Mouse (Mus musculus) stomach, postnatal 0 days (tissue): Measurements from ENCODE around the gene Ptma. TPM values are rescaled to one million over a fixed set of nuclear protein-coding genes. Genes with fewer than 3 reads are reported as not detected.

Experiments
- ATAC-seq: fragments of 200-750 bp; cut with Nextera tagmentation; 2 replicates; pipeline ENCODE4 v1.8.0; 2017; ENCODE audit not compliant: low FRiP score, low TSS enrichment
- DNase-seq: peaks from one replicate; pipeline ENCODE4 v3.0.0-alpha.2; 2016; ENCODE audit warnings: low spot score
- H3K27ac ChIP-seq: fragments of 300-500 bp; sonication (generic); replicated peaks from 2 replicates; pipeline ENCODE4 v1.5.1; 2014; ENCODE audit warnings: mild to moderate bottlenecking, control low read depth
- H3K27me3 ChIP-seq: fragments of 300-500 bp; sonication (generic); 2 replicates; pipeline ENCODE4 v1.6.1; 2014; ENCODE audit warnings: low read length; ENCODE audit not compliant: control insufficient read depth, insufficient read depth
- H3K36me3 ChIP-seq: fragments of 300-500 bp; sonication (generic); 2 replicates; pipeline ENCODE4 v1.6.1; 2014; ENCODE audit warnings: low read length, mixed read lengths; ENCODE audit not compliant: control insufficient read depth, insufficient read depth
- H3K4me1 ChIP-seq: fragments of 300-500 bp; sonication (generic); replicated peaks from 2 replicates; pipeline ENCODE4 v1.6.1; 2014; ENCODE audit warnings: antibody characterized with exemption; ENCODE audit not compliant: control insufficient read depth, insufficient read depth
- H3K4me2 ChIP-seq: fragments of 300-500 bp; sonication (generic); replicated peaks from 2 replicates; pipeline ENCODE4 v1.6.1; 2014; ENCODE audit warnings: low read depth, mild to moderate bottlenecking, control low read depth, moderate library complexity
- H3K4me3 ChIP-seq: fragments of 300-500 bp; sonication (generic); 2 replicates; pipeline ENCODE4 v1.5.1; 2014; ENCODE audit warnings: low read depth, low read length, control low read depth
- H3K9ac ChIP-seq: fragments of 300-500 bp; sonication (generic); 2 replicates; pipeline ENCODE4 v1.6.1; 2014; ENCODE audit warnings: mild to moderate bottlenecking, low read length, control low read depth, mixed read lengths
- H3K9me3 ChIP-seq: fragments of 300-500 bp; sonication (generic); 2 replicates; pipeline ENCODE4 v1.6.1; 2016; ENCODE audit warnings: low read length; ENCODE audit not compliant: control insufficient read depth
- CTCF ChIP-seq: IDR thresholded peaks from 2 replicates; pipeline ENCODE4 v1.5.1; 2016; ENCODE audit warnings: antibody characterized with exemption, low read depth, mild to moderate bottlenecking, moderate library complexity
- EP300 ChIP-seq: optimal IDR thresholded peaks from 2 replicates; pipeline ENCODE3; 2016; ENCODE audit warnings: antibody characterized with exemption
- WGBS: fragments of 180-500 bp; shearing (Covaris S2); extraction: QIAGEN DNeasy Blood & Tissue Kit; methylation state at CpG from one replicate; pipeline ENCODE4 v1.1.7; 2014; 5-methylcytosine and 5-hydroxymethylcytosine counted together
- polyA plus RNA-seq: library from polyadenylated mRNA; unstranded; fragments of >200 nt; fragmentation: Nextera tagmentation; extraction: Ambion mirVana; gene quantifications from 2 replicates; pipeline ENCODE4 v1.2.1, GENCODE M21; 2015

The Ptma gene
- 1,436 and 1,585 TPM in 2 replicates for polyA plus RNA-seq

DNA sequence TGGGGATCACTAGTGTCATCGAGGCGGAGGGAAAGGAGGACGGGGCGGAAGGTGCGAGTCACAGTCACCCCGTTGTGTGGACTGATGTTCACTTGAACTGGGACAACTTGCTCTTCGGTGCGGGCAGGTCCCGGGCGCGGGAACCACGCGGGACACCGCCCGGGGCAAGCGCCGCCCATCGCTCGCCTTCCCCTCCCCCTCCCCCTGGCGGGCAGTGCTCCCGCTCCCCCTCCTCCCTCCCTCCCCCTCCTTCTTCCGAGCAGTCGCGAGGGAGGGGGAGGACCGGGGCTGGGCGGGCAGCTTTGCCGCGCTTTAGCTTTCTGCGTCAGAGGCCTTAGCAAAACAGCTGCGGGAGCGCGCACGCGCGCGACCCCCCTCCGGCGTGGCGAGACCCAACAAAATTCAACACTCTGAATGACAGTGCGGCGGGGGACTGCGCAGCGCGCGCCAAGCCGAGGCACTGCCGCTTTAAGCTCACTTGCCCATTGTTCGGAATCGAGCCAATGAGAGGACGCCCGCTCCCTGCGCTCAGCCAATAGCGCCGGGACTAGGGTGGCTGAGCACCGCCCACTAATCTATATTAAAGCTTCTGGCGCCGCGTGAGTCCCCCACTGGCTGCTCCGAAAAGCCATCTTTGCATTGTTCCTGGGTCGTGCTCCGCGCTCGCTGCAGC, at the start of gene Ptma:
Gene Ptma, plus strand, starts transcription at position 611 of the 673 bp plus-strand sequence.
- peaks cover 9% of the 10 kb centered on the region; the same call in 1 of the 2 replicates for H3K36me3 ChIP-seq
- peak within 1 kb of the TSS; percentile 88 for H3K4me2 ChIP-seq
- H3K27me3 ChIP-seq, result no peaks in the 10 kb centered on the region
- peaks cover 4% of the 10 kb centered on the region for H3K4me1 ChIP-seq
- peak within 1 kb of the TSS; percentile 98 for H3K4me3 ChIP-seq
- peak; percentile 92 for ATAC-seq
- peak within 1 kb of the TSS; percentile 100 for H3K9ac ChIP-seq
- DNase-seq, result peak; percentile 97
- H3K9me3 ChIP-seq, result no peaks in the 10 kb centered on the region
- H3K27ac ChIP-seq, result peak within 1 kb of the TSS; percentile 100
- WGBS, result under 1% methylated on average over 51 of the region's 63 CpGs
- TF ChIP-seq EP300, result no peak
- no peak; the same call in none of the 2 replicates for TF ChIP-seq CTCF

DNA sequence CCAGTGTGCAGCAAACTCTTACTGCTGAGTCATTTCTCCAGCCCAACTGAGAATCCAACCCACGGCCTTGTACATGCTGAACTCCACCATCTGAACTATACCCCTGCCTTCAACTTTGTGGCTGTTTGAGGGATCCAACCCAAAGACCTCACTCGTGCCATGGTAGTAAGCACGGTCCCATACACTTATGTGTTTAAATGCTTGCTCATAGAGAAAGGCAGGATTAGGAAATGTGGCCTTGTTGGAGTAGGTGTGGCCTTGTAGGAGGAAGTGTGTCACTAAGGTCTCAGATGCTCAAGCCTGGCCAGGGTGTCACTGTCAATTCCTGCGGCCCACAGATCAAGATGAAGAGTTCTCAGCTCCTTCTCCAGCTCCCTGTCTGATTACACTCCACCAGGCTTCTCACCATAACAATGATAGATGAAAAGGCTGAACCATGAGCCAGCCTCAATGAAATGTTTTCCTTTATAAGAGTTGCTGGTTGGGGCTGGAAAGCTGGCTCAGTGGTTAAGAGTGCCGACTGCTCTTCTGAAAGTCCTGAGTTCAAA, 48.7 kb upstream of the Ptma start:
- 91% methylated on average over 5 of the region's 5 CpGs for WGBS
- Histone ChIP-seq H3K4me2 (no peak overlapping the region), H3K27me3 (no peaks in the 10 kb centered on the region), H3K27ac (no peak overlapping the region), H3K4me1 (peaks cover under 1% of the 10 kb centered on the region; the same call in 1 of the 2 replicates), H3K9me3 (no peaks in the 10 kb centered on the region), H3K9ac (no peak overlapping the region), H3K4me3 (no peak overlapping the region), H3K36me3 (no peaks in the 10 kb centered on the region)
- TF ChIP-seq EP300, result no peak
- no peak for DNase-seq
- ATAC-seq, result no peak

DNA sequence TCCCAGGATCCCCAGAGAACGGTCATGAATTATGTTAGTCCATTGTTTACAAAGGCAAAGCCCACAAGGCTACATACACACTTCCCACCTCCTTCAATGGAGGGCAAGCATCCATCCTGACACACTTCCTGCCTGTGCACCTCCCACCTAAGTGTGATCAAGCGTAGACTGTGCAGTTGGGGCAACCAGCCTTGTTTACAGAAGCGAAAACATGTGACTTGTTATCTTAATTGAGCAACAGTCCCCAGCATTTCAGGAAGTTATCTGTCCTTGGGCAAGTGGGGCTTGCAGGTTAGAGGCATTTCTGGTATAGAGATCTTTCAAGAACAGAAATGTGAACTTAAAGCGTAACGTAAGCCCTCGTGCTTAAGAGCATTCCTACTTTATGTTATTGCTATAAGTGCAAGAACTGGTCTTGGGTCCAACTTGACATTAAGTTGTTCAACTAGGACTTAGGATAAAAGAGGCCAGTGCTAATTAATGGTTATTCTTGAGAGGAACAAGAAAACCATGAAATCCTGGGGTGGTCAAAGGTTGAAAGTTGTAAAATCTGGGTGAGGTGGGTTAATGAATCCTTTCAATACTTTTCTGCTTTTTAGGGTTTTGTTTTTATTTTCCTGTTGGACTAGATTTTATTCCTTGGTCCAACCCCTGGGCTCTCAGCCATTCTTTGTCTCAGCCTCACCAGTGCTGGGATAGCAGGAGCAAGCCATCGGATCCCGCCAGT, 47.3 kb upstream of the Ptma start:
- Histone ChIP-seq H3K36me3 (no peaks in the 10 kb centered on the region), H3K27me3 (no peaks in the 10 kb centered on the region), H3K4me1 (no peaks in the 10 kb centered on the region), H3K9me3 (no peaks in the 10 kb centered on the region), H3K9ac (no peak overlapping the region), H3K4me3 (no peak overlapping the region), H3K27ac (0 out of 2 replicates have a peak overlapping the region, but pooled peaks have one; percentile 8), H3K4me2 (no peak overlapping the region)
- WGBS, result 62% methylated on average over 8 of the region's 8 CpGs
- no peak for DNase-seq
- TF ChIP-seq CTCF (no peak), EP300 (no peak)
- peak; percentile 53; the same call in 1 of the 2 replicates for ATAC-seq

DNA sequence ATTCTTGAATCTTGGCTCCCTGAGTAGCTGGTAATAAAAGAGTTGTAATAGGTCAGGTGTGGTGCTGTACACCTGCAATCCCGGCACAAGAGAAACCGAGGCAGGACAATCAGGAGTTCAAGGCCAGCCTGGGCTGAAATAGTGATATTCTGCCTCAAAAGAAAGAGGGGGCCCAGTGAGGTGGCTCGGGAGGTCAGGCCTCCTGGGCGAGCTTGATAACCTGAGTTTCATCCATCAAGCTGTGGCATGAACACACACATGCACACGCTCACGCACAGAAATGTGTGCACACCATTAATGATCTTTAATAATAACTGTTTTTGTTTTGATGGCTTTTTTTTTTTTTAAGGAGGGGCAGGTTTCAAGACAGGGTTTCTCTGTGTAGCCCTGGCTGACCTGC, 46.2 kb upstream of the Ptma start:
- DNase-seq (no peak), ATAC-seq (no peak)
- WGBS, result 82% methylated on average over 6 of the region's 6 CpGs
- H3K27me3 ChIP-seq, result no peaks in the 10 kb centered on the region
- no peak overlapping the region for H3K4me3 ChIP-seq
- no peak overlapping the region for H3K27ac ChIP-seq
- TF ChIP-seq CTCF (no peak), EP300 (no peak)
- no peak overlapping the region for H3K9ac ChIP-seq
- no peak overlapping the region for H3K4me2 ChIP-seq
- H3K36me3 ChIP-seq, result no peaks in the 10 kb centered on the region
- H3K4me1 ChIP-seq, result no peaks in the 10 kb centered on the region
- no peaks in the 10 kb centered on the region for H3K9me3 ChIP-seq

DNA sequence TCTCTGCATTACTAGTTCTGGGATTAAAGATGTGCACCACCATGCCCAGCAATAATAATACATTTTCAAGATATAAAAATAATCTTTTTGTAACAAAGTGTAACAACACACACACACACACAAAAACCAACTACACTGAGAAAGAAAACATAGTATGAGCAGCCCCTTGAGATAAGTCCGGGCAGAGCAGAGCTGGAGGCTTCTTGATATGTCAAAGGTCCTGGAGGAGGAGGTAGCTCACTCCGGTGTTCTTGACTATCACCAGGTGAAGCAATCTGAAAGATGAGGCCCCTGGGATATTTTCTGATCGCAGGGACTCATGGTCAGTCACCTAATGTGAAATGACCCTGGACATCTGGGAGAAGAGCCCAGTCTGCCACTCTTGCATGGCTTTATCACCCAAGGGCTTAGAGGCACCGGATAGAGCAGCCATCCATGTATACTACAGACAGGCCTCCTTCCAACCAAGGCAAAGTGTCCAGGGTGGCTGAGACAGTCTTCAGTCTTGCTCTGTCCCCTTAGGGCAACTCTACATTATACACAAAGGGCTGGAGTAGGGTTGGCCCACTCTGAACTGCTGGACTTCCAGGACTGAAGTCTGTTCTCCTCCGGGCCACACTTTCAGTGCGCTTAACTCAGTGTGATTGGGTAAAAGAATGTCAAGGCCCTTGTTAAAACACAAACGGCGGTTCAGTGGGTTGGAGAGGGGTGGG, 45.6 kb upstream of the Ptma start:
- no peak overlapping the region for H3K4me3 ChIP-seq
- H3K27me3 ChIP-seq, result no peaks in the 10 kb centered on the region
- no peaks in the 10 kb centered on the region for H3K9me3 ChIP-seq
- H3K4me1 ChIP-seq, result no peaks in the 10 kb centered on the region
- H3K36me3 ChIP-seq, result no peaks in the 10 kb centered on the region
- H3K4me2 ChIP-seq, result no peak overlapping the region
- no peak for DNase-seq
- WGBS, result 68% methylated on average over 8 of the region's 8 CpGs
- no peak for TF ChIP-seq EP300
- no peak for TF ChIP-seq CTCF
- ATAC-seq, result peak; percentile 22
- no peak overlapping the region for H3K9ac ChIP-seq
- peak overlapping the region; percentile 74 for H3K27ac ChIP-seq
